9 mouse cellular contexts compared by ENCODE assay signal in genomic region chr5:5648817-5649569, GRCm38 (mm10). TPM values are rescaled to one million over a fixed set of nuclear protein-coding genes. Genes with fewer than 3 reads are reported as not detected.
DNase-seq lines count a peak whose midpoint lies in the region; ATAC-seq and TF ChIP-seq lines count a peak whose summit lies in the region.
"Had no signal": no experiment of that assay in that cellular context is flagged by ENCODE, and none has a peak within 500 bp of the region (broad histone marks: within the 10 kb centered on the region; RNA-seq: fewer than 3 reads in every experiment).

No protein-coding gene starts in this region.

- H3K9me3 ChIP-seq in midbrain, embryonic 11.5 days (ENCODE audit: control insufficient read depth, low read length): no peaks in the 10 kb centered on the region

- DNase-seq in heart, adult 11 months: peak; percentile 80
- no peak for DNase-seq in heart, adult 8-10 months (ENCODE audit: low spot score)
- peak; percentile 17 for DNase-seq in 416B (ENCODE audit: low read depth)
- DNase-seq in frontal cortex, adult 2 months (ENCODE audit: extremely low spot score in 1 of 2, low spot score in 1 of 2): peak; percentile 74 to 91
- peak; percentile 58 to 88 for DNase-seq in left cerebral cortex, adult 9 months (ENCODE audit: low spot score in 2 of 2)
- DNase-seq in thymus, postnatal 0 days (ENCODE audit: low spot score): no peak
- no peak for DNase-seq in midbrain, embryonic 11.5 days (ENCODE audit: low spot score, missing footprints)
- DNase-seq in gastrocnemius, adult 2 months: no peak

- H3K9ac ChIP-seq in midbrain, embryonic 11.5 days (ENCODE audit: low read length): no peak overlapping the region

- TF ChIP-seq CTCF in gastrocnemius, adult 2 months (IDR thresholded peaks at IDR 0.05): no peak

- no peaks in the 10 kb centered on the region for H3K4me1 ChIP-seq in midbrain, embryonic 11.5 days (ENCODE audit: control insufficient read depth, insufficient read depth, low read length)

- no peak for ATAC-seq in midbrain, embryonic 11.5 days (ENCODE audit: low FRiP score)

- no peak overlapping the region for H3K4me2 ChIP-seq in midbrain, embryonic 11.5 days

- H3K36me3 ChIP-seq in midbrain, embryonic 11.5 days (ENCODE audit: control insufficient read depth, insufficient read depth, low read length): no peaks in the 10 kb centered on the region

- H3K27me3 ChIP-seq in midbrain, embryonic 11.5 days (ENCODE audit: control insufficient read depth, insufficient read depth, low read length): no peaks in the 10 kb centered on the region
- H3K27me3 ChIP-seq: CH12.LX had no signal

- intact Hi-C loops in gastrocnemius, adult 2 months (cut with DNase I): no loop called here

- no peak overlapping the region for H3K4me3 ChIP-seq in midbrain, embryonic 11.5 days (ENCODE audit: low read depth, low read length)
- H3K4me3 ChIP-seq in gastrocnemius, adult 2 months: no peak overlapping the region

- WGBS in midbrain, embryonic 11.5 days: 81% methylated on average over 6 of the region's 6 CpGs

- H3K27ac ChIP-seq in midbrain, embryonic 11.5 days (ENCODE audit: low read depth, low read length): no peak overlapping the region
- no peak overlapping the region for H3K27ac ChIP-seq in gastrocnemius, adult 2 months

RNA-seq across cellular contexts. Expression of gene Cfap69, which starts 15.0 kb away (rescaled TPM):
- total RNA-seq in heart, adult 8-10 months (2022): 1 to 10 TPM in 1 of 4 experiments, under 1 TPM in 3; 0.44 to 1.1 (median 0.68) TPM
- polyA plus RNA-seq in frontal cortex, adult 2 months (2012; rRNA removed): 20.4 and 27.5 TPM in 2 replicates
- polyA plus RNA-seq in thymus, postnatal 0 days (2015; fragmentation: Nextera tagmentation; extraction: Ambion mirVana): 0.27 and 0.85 TPM in 2 replicates
- polyA plus RNA-seq in midbrain, embryonic 11.5 days (2014; fragmentation: Nextera tagmentation; extraction: Ambion mirVana): 5.3 TPM in 2 replicates
- under 1 TPM; 0.05 to 0.20 TPM for total RNA-seq in gastrocnemius, adult 2 months (2021)

RNA-seq across cellular contexts. Expression of gene Steap2, which starts 45.4 kb away (rescaled TPM):
- under 1 TPM; 0.44 to 0.65 (median 0.60) TPM for total RNA-seq in heart, adult 8-10 months (2022)
- 9.1 and 10.0 TPM in 2 replicates for polyA plus RNA-seq in frontal cortex, adult 2 months (2012; rRNA removed)
- polyA plus RNA-seq in thymus, postnatal 0 days (2015; fragmentation: Nextera tagmentation; extraction: Ambion mirVana): 0.49 and 0.57 TPM in 2 replicates
- polyA plus RNA-seq in midbrain, embryonic 11.5 days (2014; fragmentation: Nextera tagmentation; extraction: Ambion mirVana): 6.3 and 9.0 TPM in 2 replicates
- total RNA-seq in gastrocnemius, adult 2 months (2021): under 1 TPM; 0.36 to 0.61 TPM
- total RNA-seq: CH12.LX had no signal

Comparison
In these comparisons a context has a peak if more than half of its experiments do, and no peak if none do; other contexts are left out.
1. DNase-seq: peak in heart, adult 11 months (single experiment), 416B (single experiment), frontal cortex, adult 2 months (2 of 2) and left cerebral cortex, adult 9 months (2 of 2); none in heart, adult 8-10 months (single experiment), thymus, postnatal 0 days (single experiment), midbrain, embryonic 11.5 days (single experiment) and gastrocnemius, adult 2 months (single experiment).